Mouse (Mus musculus) heart, postnatal 0 days (tissue): ENCODE data around the gene Krt83.

ENCODE experiments used
- CTCF ChIP-seq: IDR thresholded peaks from 2 replicates; pipeline ENCODE4 v1.5.1; 2016; ENCODE audit warnings: antibody characterized with exemption, control low read depth, low read depth
- EP300 ChIP-seq: IDR thresholded peaks from 2 replicates; pipeline ENCODE4 v1.6.1; 2016; ENCODE audit warnings: antibody characterized with exemption, low read depth

DNA sequence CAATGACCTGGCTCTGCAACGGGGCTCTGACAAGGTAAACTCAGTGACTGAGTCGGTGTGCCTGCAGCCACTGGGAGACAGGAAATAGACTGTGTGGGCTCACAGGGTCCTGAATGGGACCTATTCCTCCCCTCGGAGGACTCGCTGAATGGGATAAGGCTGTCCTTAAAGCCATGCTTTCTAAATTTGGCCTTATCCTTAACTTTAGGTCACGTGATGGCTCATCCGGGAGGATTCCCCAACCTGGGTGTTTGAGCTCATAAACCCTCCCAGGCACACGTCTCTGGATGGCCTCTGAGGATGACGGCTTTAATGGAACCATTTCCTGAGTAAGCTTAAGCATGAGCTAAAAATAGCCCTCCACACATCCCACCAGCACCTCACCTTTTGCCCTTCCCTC lies 1.4 kb upstream of the Krt83 start:
- no peak for TF ChIP-seq CTCF
- TF ChIP-seq EP300 = no peak
